Mouse (Mus musculus) liver, adult 2 months (tissue): ENCODE data around the gene Zc3hav1l. TPM values are rescaled to one million over a fixed set of nuclear protein-coding genes. Genes with fewer than 3 reads are reported as not detected.

ENCODE experiments used
- DNase-seq: peaks from one replicate; pipeline ENCODE4 v3.0.0-alpha.2; 2011; ENCODE audit warnings: low read depth, low spot score; ENCODE audit errors: extremely low read depth
- H3K27ac ChIP-seq: fragments of 200-500 bp; replicated peaks from 2 replicates; pipeline ENCODE4 v1.5.1; 2012; ENCODE audit warnings: low read depth, mild to moderate bottlenecking, control low read depth, inconsistent platforms, low read length; ENCODE audit not compliant: insufficient read depth
- H3K27me3 ChIP-seq: fragments of 200-500 bp; 2 replicates; pipeline ENCODE4 v1.6.1; 2012; ENCODE audit warnings: mild to moderate bottlenecking, moderate library complexity, low read length, inconsistent platforms; ENCODE audit not compliant: control insufficient read depth, insufficient read depth
- H3K36me3 ChIP-seq: fragments of 200-500 bp; 2 replicates; pipeline ENCODE4 v1.6.1; 2012; ENCODE audit warnings: low read length, inconsistent platforms; ENCODE audit not compliant: control insufficient read depth, insufficient read depth
- H3K4me1 ChIP-seq: fragments of 200-500 bp; 2 replicates; pipeline ENCODE4 v1.6.1; 2011; ENCODE audit warnings: low read length; ENCODE audit not compliant: control insufficient read depth, insufficient read depth
- H3K4me3 ChIP-seq: fragments of 200-500 bp; 2 replicates; pipeline ENCODE4 v1.5.1; 2011; ENCODE audit warnings: low read depth, mild to moderate bottlenecking, control low read depth, low read length, moderate library complexity; ENCODE audit not compliant: insufficient read depth
- H3K79me2 ChIP-seq: fragments of 200-500 bp; 2 replicates; pipeline ENCODE4 v1.6.1; 2012; ENCODE audit warnings: inconsistent platforms, mild to moderate bottlenecking, low read length, moderate library complexity; ENCODE audit not compliant: control insufficient read depth, insufficient read depth
- H3K9ac ChIP-seq: fragments of 200-500 bp; 2 replicates; pipeline ENCODE4 v1.6.1; 2012; ENCODE audit warnings: low read depth, mild to moderate bottlenecking, control low read depth, inconsistent platforms, low read length
- CTCF ChIP-seq: fragments of 200-500 bp; IDR thresholded peaks from 2 replicates; pipeline ENCODE4 v1.5.1; 2011; ENCODE audit warnings: low read depth, low read length, control low read depth
- POLR2A ChIP-seq: fragments of 200-500 bp; IDR thresholded peaks from 2 replicates; pipeline ENCODE4 v1.6.1; 2011; ENCODE audit warnings: low read length, control low read depth; ENCODE audit not compliant: insufficient read depth; ENCODE audit errors: extremely low read depth
- WGBS: fragments of 180-500 bp; shearing (Covaris S2); methylation state at CpG from one replicate; pipeline ENCODE4 v1.1.7; 2018; 5-methylcytosine and 5-hydroxymethylcytosine counted together
- polyA plus RNA-seq: library from polyadenylated mRNA; depleted of rRNA; stranded (reverse); fragments of >200 nt; gene quantifications from 2 replicates; pipeline ENCODE4 v1.2.3, GENCODE M21; 2012; rRNA removed
- total RNA-seq: library from RNA; depleted of rRNA; stranded (reverse); fragments of >200 nt; gene quantifications from 2 replicates; pipeline ENCODE4 v1.2.3, GENCODE M21; 2014; rRNA removed

Gene Zc3hav1l
- total and polyA plus RNA-seq, 2 experiments: 0.15 to 0.18 TPM

- WGBS: 81% methylated on average over 4 of the region's 4 CpGs
- peak; percentile 58 for DNase-seq
- no peaks in the 10 kb centered on the region for H3K36me3 ChIP-seq
- no peaks in the 10 kb centered on the region for H3K79me2 ChIP-seq
- H3K27ac ChIP-seq: no peak overlapping the region
- no peaks in the 10 kb centered on the region for H3K4me1 ChIP-seq
- TF ChIP-seq POLR2A (no peak), CTCF (no peak)
- H3K4me3 ChIP-seq: no peak overlapping the region
- H3K9ac ChIP-seq: no peak overlapping the region
- H3K27me3 ChIP-seq: no peaks in the 10 kb centered on the region
Observed at GRCm38 (mm10) chr6:38238382-38238781, 60.7 kb downstream of the Zc3hav1l start.

Other genes with a start within 250 kb of the Zc3hav1l start
- gene Tmem213, start 190.0 kb downstream of the Zc3hav1l start, total RNA-seq: not detected in 2 replicates
- gene Tmem213, start 190.0 kb downstream of the Zc3hav1l start, polyA plus RNA-seq: not detected in 2 replicates
- 0.20 and 0.28 TPM in 2 replicates for gene Atp6v0a4, start 174.7 kb downstream of the Zc3hav1l start, total RNA-seq
- 0.31 and 0.44 TPM in 2 replicates for gene Atp6v0a4, start 174.7 kb downstream of the Zc3hav1l start, polyA plus RNA-seq
- 0.46 and 0.47 TPM in 2 replicates for gene D630045J12Rik, start 45.2 kb downstream of the Zc3hav1l start, total RNA-seq
- 1.1 and 1.3 TPM in 2 replicates for gene D630045J12Rik, start 45.2 kb downstream of the Zc3hav1l start, polyA plus RNA-seq
- gene Zc3hav1, start 55.3 kb upstream of the Zc3hav1l start, total RNA-seq: 27.9 and 31.8 TPM in 2 replicates
- gene Zc3hav1, start 55.3 kb upstream of the Zc3hav1l start, polyA plus RNA-seq: 16.3 and 17.0 TPM in 2 replicates
- gene Ttc26, start 82.2 kb upstream of the Zc3hav1l start, total RNA-seq: 0.47 and 0.65 TPM in 2 replicates
- gene Ttc26, start 82.2 kb upstream of the Zc3hav1l start, polyA plus RNA-seq: 0.10 and 0.11 TPM in 2 replicates
- 7.9 and 10.6 TPM in 2 replicates for gene Ubn2, start 134.7 kb upstream of the Zc3hav1l start, total RNA-seq
- 2.2 and 2.9 TPM in 2 replicates for gene Ubn2, start 134.7 kb upstream of the Zc3hav1l start, polyA plus RNA-seq
- gene Fmc1, start 234.2 kb upstream of the Zc3hav1l start, total RNA-seq: 63.7 and 93.6 TPM in 2 replicates
- 219 and 299 TPM in 2 replicates for gene Fmc1, start 234.2 kb upstream of the Zc3hav1l start, polyA plus RNA-seq